Mouse (Mus musculus): Measurements from ENCODE around the gene Pgm2. TPM values are rescaled to one million over a fixed set of nuclear protein-coding genes. Genes with fewer than 3 reads are reported as not detected.

Gene Pgm2
- polyA plus RNA-seq, 1 experiment from 2014 or later, result 27.0 TPM

DNA sequence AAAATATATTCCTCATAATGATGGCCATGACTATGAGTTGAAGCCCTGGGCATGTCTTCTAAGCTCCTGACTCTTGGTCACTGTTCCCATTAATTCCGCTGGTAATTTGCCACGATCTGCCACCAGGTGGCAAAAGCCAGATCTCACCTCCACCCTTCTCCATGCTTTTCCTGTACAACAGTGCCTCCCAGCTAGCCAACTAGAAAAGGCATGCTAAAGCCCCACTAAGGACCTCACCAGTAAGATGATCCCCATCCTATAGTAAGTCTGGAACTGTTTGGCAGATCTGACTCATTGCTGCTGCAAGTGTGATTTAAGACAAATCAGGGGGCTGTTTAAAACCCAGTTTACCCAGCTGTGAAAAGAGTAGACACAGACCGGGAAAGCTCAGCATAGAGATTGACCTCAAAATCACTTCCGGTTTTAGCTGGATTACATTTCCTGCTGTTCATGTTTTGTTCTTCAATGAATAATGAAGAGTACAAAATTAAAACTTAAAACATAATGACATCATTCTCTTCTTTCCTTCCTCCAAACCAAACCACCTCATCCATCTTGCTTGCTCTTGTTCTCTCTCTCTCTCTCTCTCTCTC lies 22.6 kb upstream of the Pgm2 start:
- H3K27me3 ChIP-seq (replicated peaks; ENCODE audit: insufficient read depth, low read length), result no peaks in the 10 kb centered on the region
- no peaks in the 10 kb centered on the region for H3K36me3 ChIP-seq (ENCODE audit: insufficient read depth, low read length)
- no peak overlapping the region for H3K4me2 ChIP-seq (replicated peaks; ENCODE audit: low read depth, low read length)
- no peak for TF ChIP-seq EP300 (IDR thresholded peaks at IDR 0.05)
- peak; percentile 99 for TF ChIP-seq CTCF (IDR thresholded peaks at IDR 0.05)
- no peak overlapping the region for H3K4me3 ChIP-seq (ENCODE audit: low read depth, low read length)
- no peak overlapping the region for H3K9ac ChIP-seq (replicated peaks; ENCODE audit: low read depth)
- 15% methylated on average over 4 of the region's 4 CpGs for WGBS
- DNase-seq (ENCODE audit: low spot score) (peak; percentile 88), ATAC-seq (peak; percentile 89)
- no peak overlapping the region for H3K27ac ChIP-seq (ENCODE audit: low read length)
- H3K4me1 ChIP-seq (ENCODE audit: insufficient read depth, low read depth, low read length), result no peaks in the 10 kb centered on the region
- no peaks in the 10 kb centered on the region for H3K9me3 ChIP-seq (ENCODE audit: low read length)

- Histone ChIP-seq H3K27ac (ENCODE audit: low read length) (no peak overlapping the region), H3K4me2 (replicated peaks; ENCODE audit: low read depth, low read length) (no peak overlapping the region), H3K4me3 (ENCODE audit: low read depth, low read length) (no peak overlapping the region), H3K9ac (replicated peaks; ENCODE audit: low read depth) (no peak overlapping the region), H3K27me3 (replicated peaks; ENCODE audit: insufficient read depth, low read length) (no peaks in the 10 kb centered on the region), H3K4me1 (ENCODE audit: insufficient read depth, low read depth, low read length) (no peaks in the 10 kb centered on the region), H3K36me3 (ENCODE audit: insufficient read depth, low read length) (no peaks in the 10 kb centered on the region), H3K9me3 (ENCODE audit: low read length) (no peaks in the 10 kb centered on the region)
- ATAC-seq (no peak), DNase-seq (ENCODE audit: low spot score) (no peak)
- TF ChIP-seq CTCF (IDR thresholded peaks at IDR 0.05) (no peak), EP300 (IDR thresholded peaks at IDR 0.05) (no peak)
- WGBS, result 58% methylated on average over 2 of the region's 2 CpGs
These were observed 21.8 kb upstream of the Pgm2 start for GRCm38 (mm10) chr5:64070742-64071476.

GRCm38 (mm10) chr5:64074455-64074854 lies 18.3 kb upstream of the Pgm2 start:
- ATAC-seq (no peak), DNase-seq (ENCODE audit: low spot score) (no peak)
- Histone ChIP-seq H3K4me3 (ENCODE audit: low read depth, low read length) (no peak overlapping the region), H3K9me3 (ENCODE audit: low read length) (no peaks in the 10 kb centered on the region), H3K27me3 (replicated peaks; ENCODE audit: insufficient read depth, low read length) (no peaks in the 10 kb centered on the region), H3K27ac (ENCODE audit: low read length) (no peak overlapping the region), H3K4me1 (ENCODE audit: insufficient read depth, low read depth, low read length) (no peaks in the 10 kb centered on the region), H3K4me2 (replicated peaks; ENCODE audit: low read depth, low read length) (no peak overlapping the region), H3K9ac (replicated peaks; ENCODE audit: low read depth) (no peak overlapping the region), H3K36me3 (ENCODE audit: insufficient read depth, low read length) (no peaks in the 10 kb centered on the region)
- TF ChIP-seq EP300 (IDR thresholded peaks at IDR 0.05), result no peak
- 71% methylated on average over 3 of the region's 3 CpGs for WGBS

DNA sequence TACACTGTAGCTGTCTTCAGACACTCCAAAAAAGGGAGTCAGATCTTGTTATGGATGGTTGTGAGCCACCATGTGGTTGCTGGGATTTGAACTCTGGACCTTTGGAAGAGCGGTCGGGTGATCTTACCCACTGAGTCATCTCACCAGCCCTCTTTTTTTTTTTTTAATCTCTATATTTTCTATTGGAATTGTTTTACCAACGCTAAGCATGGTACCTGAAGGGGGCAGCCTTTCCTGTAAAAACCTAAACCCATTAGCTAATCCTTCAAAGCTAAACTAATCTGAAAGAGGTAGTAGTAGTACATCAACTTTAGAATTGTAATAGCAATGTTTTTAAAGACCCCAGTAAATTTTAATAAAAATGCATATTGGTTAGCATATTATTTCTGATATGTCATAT lies 17.2 kb upstream of the Pgm2 start:
- no peak overlapping the region for H3K4me2 ChIP-seq (replicated peaks; ENCODE audit: low read depth, low read length)
- no peak overlapping the region for H3K9ac ChIP-seq (replicated peaks; ENCODE audit: low read depth)
- H3K27me3 ChIP-seq (replicated peaks; ENCODE audit: insufficient read depth, low read length), result no peaks in the 10 kb centered on the region
- H3K9me3 ChIP-seq (ENCODE audit: low read length), result no peaks in the 10 kb centered on the region
- no peak for ATAC-seq
- peak; percentile 39 for TF ChIP-seq CTCF (IDR thresholded peaks at IDR 0.05)
- no peak for TF ChIP-seq EP300 (IDR thresholded peaks at IDR 0.05)
- no peaks in the 10 kb centered on the region for H3K36me3 ChIP-seq (ENCODE audit: insufficient read depth, low read length)
- no peak overlapping the region for H3K4me3 ChIP-seq (ENCODE audit: low read depth, low read length)
- no peak overlapping the region for H3K27ac ChIP-seq (ENCODE audit: low read length)
- 33% methylated on average over 3 of the region's 3 CpGs for WGBS
- H3K4me1 ChIP-seq (ENCODE audit: insufficient read depth, low read depth, low read length), result no peaks in the 10 kb centered on the region
- peak; percentile 42 for DNase-seq (ENCODE audit: low spot score)

DNA sequence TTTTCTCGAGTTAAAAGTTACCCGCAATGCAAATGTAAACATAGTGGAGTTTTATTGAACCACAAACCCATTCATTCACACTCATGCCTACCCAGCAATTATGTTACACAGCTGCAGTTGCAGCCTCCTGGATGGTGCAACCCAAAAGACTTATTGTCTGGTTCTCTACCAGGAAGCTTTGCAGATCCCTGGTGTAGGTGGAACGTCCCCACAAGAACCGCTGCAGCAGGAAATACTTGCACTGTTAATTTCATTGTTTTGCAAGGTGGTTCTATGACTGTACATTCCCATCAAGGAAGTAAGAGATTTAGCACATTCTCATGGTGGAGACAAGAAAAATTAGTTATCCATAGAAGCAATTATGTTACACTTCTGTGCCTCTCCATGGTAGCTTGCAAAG lies 15.4 kb upstream of the Pgm2 start:
- 46% methylated on average over 4 of the region's 4 CpGs for WGBS

GRCm38 (mm10) chr5:64078740-64079461 lies 13.8 kb upstream of the Pgm2 start:
- no peaks in the 10 kb centered on the region for H3K36me3 ChIP-seq (ENCODE audit: insufficient read depth, low read length)
- no peak overlapping the region for H3K4me3 ChIP-seq (ENCODE audit: low read depth, low read length)
- peak; percentile 83 for ATAC-seq
- H3K9me3 ChIP-seq (ENCODE audit: low read length), result no peaks in the 10 kb centered on the region
- no peak overlapping the region for H3K27ac ChIP-seq (ENCODE audit: low read length)
- DNase-seq (ENCODE audit: low spot score), result peak; percentile 61
- H3K4me1 ChIP-seq (ENCODE audit: insufficient read depth, low read depth, low read length), result no peaks in the 10 kb centered on the region
- no peaks in the 10 kb centered on the region for H3K27me3 ChIP-seq (replicated peaks; ENCODE audit: insufficient read depth, low read length)
- H3K9ac ChIP-seq (replicated peaks; ENCODE audit: low read depth), result no peak overlapping the region
- TF ChIP-seq EP300 (IDR thresholded peaks at IDR 0.05) (no peak), CTCF (IDR thresholded peaks at IDR 0.05) (no peak)
- no peak overlapping the region for H3K4me2 ChIP-seq (replicated peaks; ENCODE audit: low read depth, low read length)
- WGBS, result 48% methylated on average over 7 of the region's 7 CpGs

More for the DNA sequence above, 15.4 kb upstream of the Pgm2 start:
- Histone ChIP-seq H3K36me3 (ENCODE audit: insufficient read depth, low read length) (no peaks in the 10 kb centered on the region), H3K9me3 (ENCODE audit: low read length) (no peaks in the 10 kb centered on the region), H3K4me1 (ENCODE audit: insufficient read depth, low read depth, low read length) (no peaks in the 10 kb centered on the region), H3K4me3 (ENCODE audit: low read depth, low read length) (no peak overlapping the region), H3K4me2 (replicated peaks; ENCODE audit: low read depth, low read length) (no peak overlapping the region), H3K9ac (replicated peaks; ENCODE audit: low read depth) (no peak overlapping the region), H3K27ac (ENCODE audit: low read length) (no peak overlapping the region), H3K27me3 (replicated peaks; ENCODE audit: insufficient read depth, low read length) (no peaks in the 10 kb centered on the region)
- DNase-seq (ENCODE audit: low spot score) (no peak), ATAC-seq (no peak)
- TF ChIP-seq CTCF (IDR thresholded peaks at IDR 0.05) (no peak), EP300 (IDR thresholded peaks at IDR 0.05) (no peak)
